Mouse (Mus musculus) cortical plate, adult 2 months (tissue): Measurements from ENCODE around the gene Cops7a. TPM values are rescaled to one million over a fixed set of nuclear protein-coding genes. Genes with fewer than 3 reads are reported as not detected.

Experiments used
- H3K27ac ChIP-seq: fragments of 200-500 bp; 2 replicates; pipeline ENCODE4 v1.5.1; 2012; ENCODE audit warnings: low read length, control low read depth, inconsistent platforms; ENCODE audit not compliant: insufficient read depth
- H3K4me1 ChIP-seq: fragments of 200-500 bp; 2 replicates; pipeline ENCODE4 v1.6.1; 2011; ENCODE audit warnings: low read length; ENCODE audit not compliant: control insufficient read depth, insufficient read depth
- H3K4me3 ChIP-seq: fragments of 200-500 bp; 2 replicates; pipeline ENCODE4 v1.5.1; 2011; ENCODE audit warnings: mild to moderate bottlenecking, low read length, control low read depth; ENCODE audit not compliant: insufficient read depth
- CTCF ChIP-seq: fragments of 200-500 bp; IDR thresholded peaks from 2 replicates; pipeline ENCODE4 v1.5.1; 2011; ENCODE audit warnings: mild to moderate bottlenecking, control low read depth, low read length; ENCODE audit not compliant: insufficient read depth; ENCODE audit errors: extremely low read depth
- POLR2A ChIP-seq: fragments of 200-500 bp; IDR thresholded peaks from 2 replicates; pipeline ENCODE4 v1.6.1; 2011; ENCODE audit warnings: mild to moderate bottlenecking, low read length, control low read depth; ENCODE audit not compliant: insufficient read depth; ENCODE audit errors: extremely low read depth
- polyA plus RNA-seq: library from polyadenylated mRNA; depleted of rRNA; stranded (reverse); fragments of >200 nt; gene quantifications from 2 replicates; pipeline ENCODE4 v1.2.3, GENCODE M21; 2012

Gene Cops7a
- polyA plus RNA-seq, 1 experiment: 280 TPM

GRCm38 (mm10) chr6:124934670-124935069 lies 30.7 kb downstream of the Cops7a start:
- H3K27ac ChIP-seq: no peak overlapping the region
- H3K4me3 ChIP-seq: no peak overlapping the region
- TF ChIP-seq CTCF: no peak
- peak; percentile 61; the same call in 1 of the 2 replicates for TF ChIP-seq POLR2A
- peaks cover 8% of the 10 kb centered on the region for H3K4me1 ChIP-seq

DNA sequence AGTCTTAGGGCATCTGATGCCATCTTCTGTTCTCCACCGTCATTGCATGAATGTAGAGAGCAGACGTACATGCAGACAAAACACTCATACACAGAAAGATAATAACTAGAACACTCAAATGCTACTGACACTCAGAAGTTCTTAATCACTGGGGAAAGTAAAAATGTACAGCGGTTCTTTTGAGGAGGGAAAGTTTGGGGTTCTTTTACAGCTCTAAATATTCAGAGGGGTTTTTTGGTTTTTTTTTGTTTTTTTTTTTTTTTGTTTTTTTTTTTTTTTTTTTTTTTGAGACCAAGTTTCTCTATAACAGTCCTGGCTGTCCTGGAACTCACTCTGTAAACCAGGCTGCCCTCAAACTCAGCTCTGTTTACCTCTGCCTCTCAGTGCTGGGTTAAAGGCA lies 32.2 kb downstream of the Cops7a start:
- no peak overlapping the region; the same call in 1 of the 2 replicates for H3K4me3 ChIP-seq
- no peak overlapping the region for H3K27ac ChIP-seq
- TF ChIP-seq CTCF: no peak
- TF ChIP-seq POLR2A: no peak
- H3K4me1 ChIP-seq: peaks cover 8% of the 10 kb centered on the region; the same call in 1 of the 2 replicates

GRCm38 (mm10) chr6:124932314-124932695 lies 33.0 kb downstream of the Cops7a start:
- H3K4me3 ChIP-seq: peak overlapping the region; percentile 54
- TF ChIP-seq CTCF (no peak), POLR2A (no peak)
- peaks cover 8% of the 10 kb centered on the region; the same call in 1 of the 2 replicates for H3K4me1 ChIP-seq
- 0 out of 2 replicates have a peak overlapping the region, but pooled peaks have one; percentile 2 for H3K27ac ChIP-seq

DNA sequence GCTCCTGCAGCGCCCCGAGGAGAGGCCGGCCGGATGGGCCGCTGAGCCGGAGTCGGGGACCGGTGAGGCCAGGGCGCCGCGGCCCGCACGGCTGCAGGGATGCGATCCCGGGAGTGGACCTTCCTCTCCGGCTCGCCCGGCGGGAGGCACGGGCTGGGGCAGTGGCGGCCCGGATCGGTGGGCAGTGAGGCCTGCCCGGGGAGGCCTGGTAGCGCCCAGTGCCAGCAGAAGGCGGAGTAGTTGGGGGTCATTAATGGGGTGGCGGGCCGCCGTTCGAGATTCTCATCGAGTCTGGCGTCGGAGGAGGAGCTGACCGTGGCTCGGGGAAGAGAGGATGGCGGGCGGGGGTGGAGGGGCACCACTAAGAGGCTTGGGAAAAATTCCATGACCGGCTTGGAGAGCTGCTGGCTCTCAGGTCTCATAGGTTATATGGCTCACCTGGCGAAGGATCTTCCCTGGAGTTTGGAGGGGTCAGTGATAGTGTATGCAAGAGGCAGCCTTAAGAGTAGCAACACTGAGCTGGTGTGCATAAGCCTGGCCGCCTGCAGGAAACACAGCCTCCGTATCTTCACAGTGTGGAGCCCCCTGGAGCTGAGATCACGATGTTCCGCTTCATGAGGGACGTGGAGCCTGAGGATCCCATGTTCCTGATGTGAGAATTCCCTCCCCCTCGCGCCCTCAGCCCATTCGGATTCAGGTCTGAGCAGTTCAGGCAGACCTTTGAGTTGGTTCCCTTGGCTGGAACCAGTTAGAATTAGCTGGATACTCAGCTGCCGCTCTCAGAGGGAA lies 33.6 kb downstream of the Cops7a start:
- peak; percentile 16; the same call in 1 of the 2 replicates for TF ChIP-seq CTCF
- peak; percentile 39; the same call in 1 of the 2 replicates for TF ChIP-seq POLR2A
- Histone ChIP-seq H3K4me3 (peak overlapping the region; percentile 54), H3K27ac (peak overlapping the region; percentile 98), H3K4me1 (peaks cover 8% of the 10 kb centered on the region; the same call in 1 of the 2 replicates)

DNA sequence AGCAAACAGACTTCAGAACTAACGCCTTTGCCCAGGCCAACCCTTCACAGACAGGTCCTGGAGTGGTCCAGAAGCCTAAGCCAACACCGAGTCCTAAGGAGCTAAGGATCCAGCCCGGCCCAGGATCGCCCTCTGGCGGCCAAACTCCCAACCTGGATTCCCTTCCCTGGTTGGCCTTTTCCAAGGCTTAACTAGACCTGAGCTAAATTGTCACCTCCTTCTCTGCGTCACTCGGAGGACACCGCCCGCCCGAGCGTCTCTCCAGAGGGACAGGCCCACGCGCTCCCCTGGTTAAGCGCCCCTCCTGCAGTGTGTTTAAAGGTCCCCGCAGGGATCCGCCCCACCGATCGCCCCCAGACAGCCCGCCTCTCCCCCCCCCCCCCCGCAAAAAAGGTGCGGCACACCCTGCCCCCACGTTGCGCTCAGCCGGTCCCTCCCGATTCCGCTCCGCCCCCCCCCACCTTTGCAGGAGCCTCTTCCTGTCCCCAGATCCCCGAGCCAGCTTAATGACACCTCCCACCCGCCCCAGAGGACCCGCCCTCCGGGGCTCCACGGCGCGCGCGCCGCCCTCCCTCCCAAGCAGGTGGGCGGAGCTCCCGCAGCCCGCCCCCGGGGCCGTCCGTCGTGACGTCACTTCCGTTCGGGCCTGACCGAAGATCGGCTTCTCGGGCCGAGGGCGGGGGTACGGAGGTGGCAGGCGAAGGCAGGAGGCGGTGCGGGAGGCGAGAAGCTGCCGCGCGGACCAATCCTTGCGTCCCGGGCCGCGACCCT lies 34.4 kb downstream of the Cops7a start, which contains the start of gene Mlf2:
Mlf2 (plus strand) TSS at position 633 of the 771 bp plus-strand sequence.
- Histone ChIP-seq H3K27ac (peak within 1 kb of the TSS; percentile 98), H3K4me1 (peaks cover 8% of the 10 kb centered on the region; the same call in 1 of the 2 replicates), H3K4me3 (peak within 1 kb of the TSS; percentile 54)
- TF ChIP-seq CTCF (peak; percentile 88), POLR2A (peak; percentile 80)

GRCm38 (mm10) chr6:124930231-124930630 lies 35.1 kb downstream of the Cops7a start:
- no peak for TF ChIP-seq CTCF
- TF ChIP-seq POLR2A: no peak
- Histone ChIP-seq H3K27ac (peak overlapping the region; percentile 6; the same call in 1 of the 2 replicates), H3K4me1 (peaks cover 8% of the 10 kb centered on the region; the same call in 1 of the 2 replicates), H3K4me3 (peak overlapping the region; percentile 54)

DNA sequence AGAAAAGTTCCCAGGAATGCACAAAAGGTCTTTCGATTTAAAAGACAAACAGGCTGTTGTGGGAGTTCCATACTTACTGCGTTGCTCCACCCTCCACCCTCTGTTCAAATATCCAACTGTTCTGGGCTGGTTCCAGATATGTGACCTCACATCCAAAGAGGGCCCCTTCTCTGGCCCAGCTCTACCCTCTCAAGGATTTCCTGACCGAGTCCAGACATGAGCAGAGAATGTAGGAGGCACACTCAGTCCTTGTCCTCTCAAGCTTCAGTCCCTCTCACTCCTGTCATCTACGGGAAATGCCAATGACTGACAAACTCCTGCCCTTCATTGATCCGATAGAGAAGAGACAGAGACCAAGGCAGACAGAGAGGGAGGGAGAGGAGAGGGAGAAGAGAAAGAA lies 39.4 kb downstream of the Cops7a start:
- TF ChIP-seq POLR2A (no peak), CTCF (no peak)

GRCm38 (mm10) chr6:124925173-124925793 lies 40.1 kb downstream of the Cops7a start:
- no peak for TF ChIP-seq CTCF
- TF ChIP-seq POLR2A: no peak
- Histone ChIP-seq H3K4me3 (no peak overlapping the region), H3K27ac (no peak overlapping the region)

More for the DNA sequence above, 39.4 kb downstream of the Cops7a start:
- Histone ChIP-seq H3K4me1 (0 out of 2 replicates have a peak, but pooled peaks cover 1% of the 10 kb centered on the region), H3K4me3 (no peak overlapping the region), H3K27ac (no peak overlapping the region)

DNA sequence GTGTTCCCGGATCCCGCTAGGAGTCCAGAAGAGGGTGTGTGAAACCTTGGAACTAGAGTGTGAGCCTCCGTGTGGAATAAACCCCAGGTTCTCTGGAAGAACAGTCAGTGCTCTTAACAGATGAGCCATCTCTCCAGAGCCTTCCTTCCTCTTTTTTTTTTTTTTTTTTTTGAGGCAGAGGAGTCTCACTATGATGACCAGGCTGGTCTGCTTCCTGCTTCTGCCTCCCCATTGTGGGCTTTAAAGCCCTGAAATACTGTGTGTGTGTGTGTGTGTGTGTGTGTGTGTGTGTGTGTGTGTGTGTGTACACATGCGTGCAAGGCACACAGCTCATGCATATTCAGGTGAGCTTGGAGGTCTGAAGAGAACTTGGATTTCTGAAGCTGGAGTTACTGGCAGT lies 43.8 kb downstream of the Cops7a start:
- Histone ChIP-seq H3K27ac (0 out of 2 replicates have a peak overlapping the region, but pooled peaks have one; percentile 21), H3K4me1 (0 out of 2 replicates have a peak, but pooled peaks cover 1% of the 10 kb centered on the region), H3K4me3 (no peak overlapping the region)
- no peak for TF ChIP-seq CTCF
- TF ChIP-seq POLR2A: no peak

More at GRCm38 (mm10) chr6:124925173-124925793, 40.1 kb downstream of the Cops7a start:
- 0 out of 2 replicates have a peak, but pooled peaks cover 1% of the 10 kb centered on the region for H3K4me1 ChIP-seq
